In the genomic region with DNA sequence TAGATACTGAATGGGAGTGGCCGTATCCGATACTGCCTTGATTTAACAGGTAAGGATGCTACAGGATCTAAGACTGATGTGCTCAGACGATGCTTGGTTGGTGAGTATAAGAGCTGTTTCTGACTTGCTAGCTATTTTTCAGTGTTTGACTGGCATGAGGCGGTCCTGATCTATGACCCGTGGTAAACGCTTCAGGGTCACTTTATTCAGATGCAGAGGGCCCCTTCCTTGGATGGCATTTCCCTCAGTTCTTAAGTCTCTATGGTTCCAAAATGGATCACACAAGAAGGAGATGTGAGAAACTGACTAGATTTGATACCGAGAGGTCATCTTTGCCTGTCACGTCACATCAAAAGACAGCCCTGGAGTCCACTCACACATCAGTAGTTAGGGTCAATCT, we compare ENCODE assay signal across 25 mouse cellular contexts.
A peak's percentile ranks its signal among the peaks of the same experiment; 100 is the strongest.
DNase-seq lines count a peak whose midpoint lies in the region; ATAC-seq and TF ChIP-seq lines count a peak whose summit lies in the region.
"Had no signal": no experiment of that assay in that cellular context is flagged by ENCODE, and none has a peak within 500 bp of the region (broad histone marks: within the 10 kb centered on the region; RNA-seq: fewer than 3 reads in every experiment).

No protein-coding gene starts in this region.

- 31% methylated on average over 8 of the region's 8 CpGs for WGBS in hindbrain, embryonic 12.5 days
- 31% methylated on average over 8 of the region's 8 CpGs for WGBS in hindbrain, embryonic 16.5 days
- 33% methylated on average over 8 of the region's 8 CpGs for WGBS in midbrain, embryonic 11.5 days
- WGBS in midbrain, embryonic 10.5 days, result 34% methylated on average over 8 of the region's 8 CpGs
- WGBS in olfactory bulb, adult 2 months, result 85% methylated on average over 8 of the region's 8 CpGs

- H3K9ac ChIP-seq in hindbrain, embryonic 12.5 days, result no peak overlapping the region
- no peak overlapping the region for H3K9ac ChIP-seq in hindbrain, embryonic 16.5 days (ENCODE audit: low read depth, low read length)
- no peak overlapping the region for H3K9ac ChIP-seq in midbrain, embryonic 11.5 days (ENCODE audit: low read length)
- H3K9ac ChIP-seq: embryonic facial prominence, embryonic 12.5 days; forebrain, embryonic 13.5 days; forebrain, embryonic 15.5 days had no signal

- no peaks in the 10 kb centered on the region for H3K9me3 ChIP-seq in hindbrain, embryonic 12.5 days (replicated peaks)
- no peaks in the 10 kb centered on the region for H3K9me3 ChIP-seq in hindbrain, embryonic 16.5 days (ENCODE audit: control insufficient read depth, low read length)
- no peaks in the 10 kb centered on the region for H3K9me3 ChIP-seq in midbrain, embryonic 11.5 days (ENCODE audit: control insufficient read depth, low read length)
- no peaks in the 10 kb centered on the region for H3K9me3 ChIP-seq in midbrain, embryonic 10.5 days (replicated peaks)
- H3K9me3 ChIP-seq: embryonic facial prominence, embryonic 10.5 days; embryonic facial prominence, embryonic 12.5 days; forebrain, embryonic 13.5 days; forebrain, embryonic 15.5 days had no signal

- peak; percentile 51 for DNase-seq in embryo, embryonic 10 days (ENCODE audit: low spot score)
- no peak for DNase-seq in embryo, embryonic 9.5 days (ENCODE audit: extremely low spot score)
- peak; percentile 83 for DNase-seq in midbrain, embryonic 11.5 days (ENCODE audit: low spot score, missing footprints)
- DNase-seq in midbrain, embryonic 10.5 days (ENCODE audit: low spot score), result no peak
- DNase-seq: adrenal gland, adult 8-10 months; adrenal gland, postnatal 14 days; adrenal gland, postnatal 36 days; B cell, adult 2 months; cerebellum, adult 11-12 months; cerebellum, adult 2 months; cerebellum, adult 9-10 months; cerebellum, postnatal 10 days; cerebellum, postnatal 25 days had no signal

- no peak for TF ChIP-seq CTCF in olfactory bulb, adult 2 months (IDR thresholded peaks at IDR 0.05; ENCODE audit: insufficient read depth, low read depth, low read length)

- H3K27ac ChIP-seq in hindbrain, embryonic 12.5 days, result no peak overlapping the region
- no peak overlapping the region for H3K27ac ChIP-seq in hindbrain, embryonic 16.5 days (ENCODE audit: low read depth, low read length)
- no peak overlapping the region for H3K27ac ChIP-seq in midbrain, embryonic 11.5 days (ENCODE audit: low read depth, low read length)
- H3K27ac ChIP-seq in midbrain, embryonic 10.5 days (replicated peaks), result no peak overlapping the region
- peak overlapping the region; percentile 52; the same call in 1 of the 2 replicates for H3K27ac ChIP-seq in olfactory bulb, adult 2 months (ENCODE audit: insufficient read depth, low read depth, low read length)
- H3K27ac ChIP-seq: embryonic facial prominence, embryonic 10.5 days; embryonic facial prominence, embryonic 12.5 days; forebrain, embryonic 13.5 days; forebrain, embryonic 15.5 days had no signal

- no peak for ATAC-seq in hindbrain, embryonic 12.5 days (ENCODE audit: low FRiP score)
- ATAC-seq in hindbrain, embryonic 16.5 days, result no peak
- ATAC-seq in midbrain, embryonic 11.5 days (ENCODE audit: low FRiP score), result no peak
- ATAC-seq: activated CD4-positive, CD25-positive, alpha-beta regulatory T cell, adult 4 months; CD4-positive, CD25-positive, alpha-beta regulatory T cell, adult 4 months; forebrain, embryonic 13.5 days; forebrain, embryonic 15.5 days; Patski had no signal

- 0 out of 2 replicates have a peak overlapping the region, but pooled peaks have one; percentile 2 for H3K4me2 ChIP-seq in hindbrain, embryonic 12.5 days (replicated peaks)
- no peak overlapping the region for H3K4me2 ChIP-seq in hindbrain, embryonic 16.5 days (ENCODE audit: low read length)
- H3K4me2 ChIP-seq in midbrain, embryonic 11.5 days, result no peak overlapping the region
- H3K4me2 ChIP-seq: embryonic facial prominence, embryonic 12.5 days; forebrain, embryonic 13.5 days; forebrain, embryonic 15.5 days had no signal

- TF ChIP-seq POLR2A in olfactory bulb, adult 2 months (IDR thresholded peaks at IDR 0.05; ENCODE audit: insufficient read depth, low read depth, low read length), result no peak

- H3K27me3 ChIP-seq in hindbrain, embryonic 12.5 days, result peaks cover 65% of the 10 kb centered on the region
- peaks cover 4% of the 10 kb centered on the region; the same call in 1 of the 2 replicates for H3K27me3 ChIP-seq in hindbrain, embryonic 16.5 days (replicated peaks; ENCODE audit: control insufficient read depth, insufficient read depth, low read length)
- H3K27me3 ChIP-seq in midbrain, embryonic 11.5 days (ENCODE audit: control insufficient read depth, insufficient read depth, low read length), result peaks cover 72% of the 10 kb centered on the region
- H3K27me3 ChIP-seq in midbrain, embryonic 10.5 days (ENCODE audit: low read depth, poor library complexity, severe bottlenecking), result peaks cover 96% of the 10 kb centered on the region
- H3K27me3 ChIP-seq: CH12.LX; embryonic facial prominence, embryonic 12.5 days; forebrain, embryonic 15.5 days; Patski had no signal

- H3K4me1 ChIP-seq in hindbrain, embryonic 12.5 days, result peaks cover 19% of the 10 kb centered on the region
- peaks cover 13% of the 10 kb centered on the region; the same call in 1 of the 2 replicates for H3K4me1 ChIP-seq in hindbrain, embryonic 16.5 days (ENCODE audit: control insufficient read depth, insufficient read depth, low read depth, low read length)
- H3K4me1 ChIP-seq in midbrain, embryonic 11.5 days (ENCODE audit: control insufficient read depth, insufficient read depth, low read length), result peaks cover 5% of the 10 kb centered on the region
- H3K4me1 ChIP-seq in midbrain, embryonic 10.5 days, result peaks cover 64% of the 10 kb centered on the region
- peaks cover 36% of the 10 kb centered on the region for H3K4me1 ChIP-seq in olfactory bulb, adult 2 months (ENCODE audit: control insufficient read depth, insufficient read depth, low read length)

- H3K4me3 ChIP-seq in hindbrain, embryonic 12.5 days, result no peak overlapping the region
- H3K4me3 ChIP-seq in hindbrain, embryonic 16.5 days (ENCODE audit: low read length), result no peak overlapping the region
- no peak overlapping the region for H3K4me3 ChIP-seq in midbrain, embryonic 11.5 days (ENCODE audit: low read depth, low read length)
- no peak overlapping the region for H3K4me3 ChIP-seq in midbrain, embryonic 10.5 days
- H3K4me3 ChIP-seq in olfactory bulb, adult 2 months (ENCODE audit: insufficient read depth, low read depth, low read length), result no peak overlapping the region
- H3K4me3 ChIP-seq: embryonic facial prominence, embryonic 10.5 days; embryonic facial prominence, embryonic 12.5 days; forebrain, embryonic 13.5 days; forebrain, embryonic 15.5 days had no signal

- no peaks in the 10 kb centered on the region for H3K36me3 ChIP-seq in hindbrain, embryonic 12.5 days
- no peaks in the 10 kb centered on the region for H3K36me3 ChIP-seq in hindbrain, embryonic 16.5 days (ENCODE audit: control insufficient read depth, insufficient read depth, low read length)
- no peaks in the 10 kb centered on the region for H3K36me3 ChIP-seq in midbrain, embryonic 11.5 days (ENCODE audit: control insufficient read depth, insufficient read depth, low read length)
- no peaks in the 10 kb centered on the region for H3K36me3 ChIP-seq in midbrain, embryonic 10.5 days
- H3K36me3 ChIP-seq: embryonic facial prominence, embryonic 10.5 days; embryonic facial prominence, embryonic 12.5 days; forebrain, embryonic 15.5 days; G1E had no signal

Comparison
In these comparisons a context has a peak if more than half of its experiments do, and no peak if none do; other contexts are left out.
1. DNase-seq: peak in embryo, embryonic 10 days (single experiment) and midbrain, embryonic 11.5 days (single experiment); none in embryo, embryonic 9.5 days (single experiment) and midbrain, embryonic 10.5 days (single experiment).